Mouse (Mus musculus): ENCODE measurements around the gene Hcn1.

GRCm38 (mm10) chr13:117880471-117881225 is 278.5 kb downstream of the Hcn1 start:
- TF ChIP-seq POLR2A (IDR thresholded peaks at IDR 0.05; ENCODE audit: borderline replicate concordance, insufficient read depth, low read length) (no peak), CTCF (IDR thresholded peaks at IDR 0.05; ENCODE audit: borderline replicate concordance, insufficient read depth, low read depth, low read length) (no peak)
